Mouse (Mus musculus) cerebellum, adult 11-12 months (tissue): Measurements from ENCODE around the gene Slc38a6.

ENCODE experiments used
- DNase-seq: peaks from one replicate; pipeline ENCODE4 v3.0.0; 2022

The Slc38a6 gene

GRCm38 (mm10) chr12:73358640-73359039 lies 72.1 kb downstream of the Slc38a6 start:
- DNase-seq, result no peak

GRCm38 (mm10) chr12:73359520-73359919 lies 72.9 kb downstream of the Slc38a6 start:
- no peak for DNase-seq

- no peak for DNase-seq
Measured at GRCm38 (mm10) chr12:73361201-73361600, 74.6 kb downstream of the Slc38a6 start.

- no peak for DNase-seq
Measured at GRCm38 (mm10) chr12:73363401-73363800, 76.8 kb downstream of the Slc38a6 start.

- no peak for DNase-seq
Measured at GRCm38 (mm10) chr12:73363956-73364355, 77.4 kb downstream of the Slc38a6 start.

GRCm38 (mm10) chr12:73366581-73366980 lies 80.0 kb downstream of the Slc38a6 start:
- no peak for DNase-seq

- DNase-seq, result no peak
Measured at GRCm38 (mm10) chr12:73367460-73368079, 81.0 kb downstream of the Slc38a6 start.

GRCm38 (mm10) chr12:73368868-73369608 lies 82.5 kb downstream of the Slc38a6 start:
- no peak for DNase-seq

GRCm38 (mm10) chr12:73370367-73370944 lies 83.9 kb downstream of the Slc38a6 start:
- DNase-seq, result no peak

GRCm38 (mm10) chr12:73371132-73371531 lies 84.6 kb downstream of the Slc38a6 start:
- DNase-seq, result peak; percentile 53

GRCm38 (mm10) chr12:73378026-73378425 lies 91.4 kb downstream of the Slc38a6 start:
- no peak for DNase-seq

GRCm38 (mm10) chr12:73378724-73379355 lies 92.3 kb downstream of the Slc38a6 start:
- DNase-seq, result no peak

GRCm38 (mm10) chr12:73380686-73381360 lies 94.2 kb downstream of the Slc38a6 start:
- no peak for DNase-seq

GRCm38 (mm10) chr12:73381452-73381851 lies 94.9 kb downstream of the Slc38a6 start:
- no peak for DNase-seq

GRCm38 (mm10) chr12:73382290-73383178 lies 96.0 kb downstream of the Slc38a6 start:
- no peak for DNase-seq

GRCm38 (mm10) chr12:73383179-73383510 lies 96.6 kb downstream of the Slc38a6 start:
- no peak for DNase-seq

- no peak for DNase-seq
Measured at GRCm38 (mm10) chr12:73383861-73384260, 97.3 kb downstream of the Slc38a6 start.

- no peak for DNase-seq
Measured at GRCm38 (mm10) chr12:73384747-73385146, 98.2 kb downstream of the Slc38a6 start.

GRCm38 (mm10) chr12:73392507-73392906 lies 105.9 kb downstream of the Slc38a6 start:
- no peak for DNase-seq

- DNase-seq, result no peak
Measured at GRCm38 (mm10) chr12:73393018-73393417, 106.4 kb downstream of the Slc38a6 start.

GRCm38 (mm10) chr12:73393881-73394291 lies 107.3 kb downstream of the Slc38a6 start:
- DNase-seq, result no peak

- DNase-seq, result no peak
Measured at GRCm38 (mm10) chr12:73394571-73394970, 108.0 kb downstream of the Slc38a6 start.
